Mouse (Mus musculus): ENCODE measurements around the gene Adgrg3.

GRCm38 (mm10) chr8:94980976-94981375, 36.5 kb upstream of the Adgrg3 start:
- no peak for TF ChIP-seq CTCF (IDR thresholded peaks at IDR 0.05; ENCODE audit: low read depth)
- no peak for TF ChIP-seq EP300 (optimal IDR thresholded peaks at IDR 0.05)

Data from stomach, postnatal 0 days (tissue).